Mouse (Mus musculus): ENCODE data around the gene Nek8.
"Not testable (repeated sequence)": the region's sequence is repeated elsewhere in the genome, so short reads cannot be mapped to it uniquely, and the experiment has no call there.

Gene Nek8

DNA sequence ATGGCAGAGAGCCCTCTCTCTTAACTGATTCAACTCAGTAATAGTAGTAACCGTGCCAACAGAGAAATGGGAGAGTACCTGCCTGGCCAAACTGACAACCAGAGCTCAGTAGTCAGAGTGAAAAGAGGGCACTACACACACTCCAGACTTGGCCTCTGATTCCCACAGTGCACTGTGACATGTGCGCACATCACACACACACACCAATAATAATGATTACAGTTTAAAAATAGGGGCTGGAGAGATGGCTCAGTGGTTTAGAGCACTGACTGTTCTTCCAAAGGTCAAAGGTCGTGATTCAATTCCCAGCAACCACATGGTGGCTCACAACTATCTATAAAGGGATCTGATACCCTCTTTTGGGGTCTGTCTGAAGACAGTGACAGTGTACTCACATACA is 38.5 kb downstream of the Nek8 start:
- no peak for DNase-seq

DNA sequence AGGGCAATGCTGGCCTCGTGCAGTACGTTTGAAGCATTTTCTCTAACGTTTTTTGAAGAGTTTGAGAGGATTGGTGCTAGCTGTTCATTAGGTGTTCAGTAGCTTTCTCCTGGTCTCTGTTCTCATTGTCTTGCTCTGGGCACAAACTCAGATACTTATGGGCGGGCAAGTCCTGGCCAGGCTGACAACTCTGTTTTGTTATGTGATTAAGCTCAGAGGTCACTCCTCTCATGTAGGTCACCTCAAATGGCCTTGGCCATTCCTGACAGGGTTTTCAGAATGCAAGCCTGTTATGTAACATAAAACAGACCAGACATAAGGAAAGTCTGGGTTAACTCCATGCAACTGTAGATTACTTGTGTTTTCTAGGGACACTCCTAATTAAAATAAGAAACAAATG is 38.9 kb downstream of the Nek8 start:
- DNase-seq, result no peak

- no peak for DNase-seq
These were observed 40.3 kb downstream of the Nek8 start for GRCm38 (mm10) chr11:78136132-78136531.

- not testable (repeated sequence) for DNase-seq
These were observed 41.2 kb downstream of the Nek8 start for GRCm38 (mm10) chr11:78135314-78135713.

GRCm38 (mm10) chr11:78134344-78134743 is 42.1 kb downstream of the Nek8 start:
- DNase-seq, result no peak

DNA sequence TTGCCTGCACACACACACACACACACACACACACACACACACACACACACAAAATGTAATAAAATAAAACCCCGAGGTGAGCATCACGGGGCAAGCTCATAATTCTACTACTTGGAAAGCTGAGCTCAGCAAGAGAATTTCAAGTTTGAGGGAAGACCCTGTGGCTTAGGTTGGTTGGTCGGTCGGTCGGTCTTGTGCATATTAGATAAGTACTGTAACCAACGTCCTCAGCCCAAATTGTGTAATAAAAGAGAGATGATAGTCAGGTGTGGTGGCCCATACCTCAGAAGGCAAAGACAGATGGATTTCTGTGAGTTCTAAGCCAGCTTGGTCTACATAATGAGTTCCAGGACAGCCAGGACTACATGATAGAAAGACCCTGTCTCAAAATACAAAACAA is 42.6 kb downstream of the Nek8 start:
- DNase-seq, result no peak

- DNase-seq, result no peak
These were observed 47.0 kb downstream of the Nek8 start for GRCm38 (mm10) chr11:78129458-78129857.

- no peak for DNase-seq
These were observed 49.7 kb downstream of the Nek8 start for GRCm38 (mm10) chr11:78126739-78127138.

- DNase-seq, result no peak
These were observed 50.8 kb downstream of the Nek8 start for GRCm38 (mm10) chr11:78125691-78126090.

DNA sequence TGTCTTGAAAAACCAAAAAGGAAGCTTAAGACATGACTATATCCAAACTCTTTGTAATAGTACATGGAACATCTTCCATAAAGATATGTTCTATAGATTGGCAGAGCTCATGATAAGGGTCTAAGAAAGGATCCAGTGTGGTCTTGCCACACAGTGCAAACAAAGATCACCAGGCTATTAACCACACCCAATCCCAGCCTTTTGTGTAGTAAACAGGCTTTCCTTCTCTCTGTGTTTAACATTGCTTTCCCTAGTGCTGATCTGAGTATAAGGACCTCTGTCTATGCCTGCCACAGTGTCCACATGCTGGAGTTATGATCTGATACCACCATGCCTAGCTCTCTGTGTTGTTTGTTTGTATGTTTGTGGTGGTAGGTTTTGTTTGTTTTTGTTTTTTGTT is 52.7 kb downstream of the Nek8 start:
- DNase-seq, result no peak

GRCm38 (mm10) chr11:78122815-78123214 is 53.7 kb downstream of the Nek8 start:
- no peak for DNase-seq

- DNase-seq, result no peak
These were observed 55.3 kb downstream of the Nek8 start for GRCm38 (mm10) chr11:78121176-78121575.

- no peak for DNase-seq
These were observed 56.6 kb downstream of the Nek8 start for GRCm38 (mm10) chr11:78119898-78120297.

DNA sequence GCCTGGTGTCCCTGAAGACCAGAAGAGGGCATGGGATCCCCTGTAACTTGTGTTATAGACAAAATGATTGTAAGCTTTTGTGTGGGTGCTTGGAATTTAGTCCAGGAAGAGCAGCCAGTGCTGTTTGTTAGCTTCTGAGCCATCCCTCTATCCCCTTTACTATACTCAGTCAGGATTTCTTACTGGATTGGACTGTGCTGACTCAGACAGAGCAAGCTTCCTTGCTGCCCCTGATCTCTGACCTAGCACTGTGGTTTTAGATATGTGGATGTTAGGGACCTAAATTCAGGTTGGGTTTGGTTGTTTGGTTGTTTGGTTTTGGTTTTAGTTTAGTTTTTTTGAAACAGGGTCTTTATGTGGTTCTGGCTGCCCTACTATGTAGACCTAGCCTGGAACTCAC is 58.0 kb downstream of the Nek8 start:
- no peak for DNase-seq

GRCm38 (mm10) chr11:78116146-78116410 is 60.4 kb downstream of the Nek8 start:
- no peak for DNase-seq

Measured in kidney, adult 18-20 months (tissue).